Mouse (Mus musculus) intestine, postnatal 0 days (tissue): ENCODE data around the gene Ncapg. TPM values are rescaled to one million over a fixed set of nuclear protein-coding genes. Genes with fewer than 3 reads are reported as not detected.

Experiments
- ATAC-seq: fragments of 200-750 bp; cut with Nextera tagmentation; 2 replicates; pipeline ENCODE4 v1.8.0; 2017; ENCODE audit warnings: mild to moderate bottlenecking, moderate TSS enrichment, moderate library complexity
- H3K27ac ChIP-seq: fragments of 300-500 bp; sonication (generic); 2 replicates; pipeline ENCODE4 v1.5.1; 2014; ENCODE audit warnings: mild to moderate bottlenecking, low read depth, low read length, moderate library complexity
- H3K27me3 ChIP-seq: fragments of 300-500 bp; sonication (generic); replicated peaks from 2 replicates; pipeline ENCODE4 v1.6.1; 2014; ENCODE audit warnings: low read length, mixed read lengths; ENCODE audit not compliant: control insufficient read depth, insufficient read depth
- H3K36me3 ChIP-seq: fragments of 300-500 bp; sonication (generic); 2 replicates; pipeline ENCODE4 v1.6.1; 2014; ENCODE audit warnings: mild to moderate bottlenecking, moderate library complexity; ENCODE audit not compliant: control insufficient read depth, insufficient read depth
- H3K4me1 ChIP-seq: fragments of 300-500 bp; sonication (generic); replicated peaks from 2 replicates; pipeline ENCODE4 v1.6.1; 2014; ENCODE audit warnings: antibody characterized with exemption, low read length, mixed read lengths; ENCODE audit not compliant: control insufficient read depth, insufficient read depth
- H3K4me2 ChIP-seq: fragments of 300-500 bp; sonication (generic); replicated peaks from 2 replicates; pipeline ENCODE4 v1.6.1; 2014; ENCODE audit warnings: low read depth, mild to moderate bottlenecking, moderate library complexity
- H3K4me3 ChIP-seq: fragments of 300-500 bp; sonication (generic); 2 replicates; pipeline ENCODE4 v1.5.1; 2014; ENCODE audit warnings: low read depth, low read length
- H3K9ac ChIP-seq: fragments of 300-500 bp; sonication (generic); 2 replicates; pipeline ENCODE4 v1.6.1; 2014; ENCODE audit warnings: mild to moderate bottlenecking, low read depth, low read length
- H3K9me3 ChIP-seq: fragments of 300-500 bp; sonication (generic); 2 replicates; pipeline ENCODE4 v1.6.1; 2016; ENCODE audit warnings: mixed run types; ENCODE audit not compliant: control insufficient read depth
- CTCF ChIP-seq: sonication (generic); IDR thresholded peaks from 2 replicates; pipeline ENCODE4 v1.5.1; 2016; ENCODE audit warnings: low read depth, mild to moderate bottlenecking, control low read depth, antibody characterized with exemption, moderate library complexity
- WGBS: fragments of 180-500 bp; shearing (Covaris S2); extraction: QIAGEN DNeasy Blood & Tissue Kit; methylation state at CpG from one replicate; pipeline ENCODE4 v1.1.7; 2014; 5-methylcytosine and 5-hydroxymethylcytosine counted together
- polyA plus RNA-seq: library from polyadenylated mRNA; unstranded; fragments of >200 nt; fragmentation: Nextera tagmentation; extraction: Ambion mirVana; gene quantifications from 2 replicates; pipeline ENCODE4 v1.2.1, GENCODE M21; 2015

The Ncapg gene
- 9.3 and 10.4 TPM in 2 replicates for polyA plus RNA-seq

- H3K9me3 ChIP-seq, result no peaks in the 10 kb centered on the region
- no peak; the same call in 1 of the 2 replicates for TF ChIP-seq CTCF
- peak; percentile 100 for ATAC-seq
- under 1% methylated on average over 64 of the region's 66 CpGs for WGBS
- peak within 1 kb of the TSS; percentile 69 for H3K9ac ChIP-seq
- no peaks in the 10 kb centered on the region for H3K4me1 ChIP-seq
- H3K36me3 ChIP-seq, result no peaks in the 10 kb centered on the region
- peak within 1 kb of the TSS; percentile 75 for H3K27ac ChIP-seq
- H3K4me3 ChIP-seq, result peak within 1 kb of the TSS; percentile 89
- H3K27me3 ChIP-seq, result no peaks in the 10 kb centered on the region
- peak within 1 kb of the TSS; percentile 95 for H3K4me2 ChIP-seq
Measured at GRCm38 (mm10) chr5:45669598-45670279, at the start of gene Ncapg. Gene Ncapg, plus strand, starts transcription at chr5:45669919.

- H3K9ac ChIP-seq, result no peak overlapping the region
- H3K9me3 ChIP-seq, result 0 out of 2 replicates have a peak, but pooled peaks cover 2% of the 10 kb centered on the region
- no peak overlapping the region for H3K27ac ChIP-seq
- ATAC-seq, result no peak
- TF ChIP-seq CTCF, result no peak
- 46% methylated on average over 3 of the region's 3 CpGs for WGBS
- no peak overlapping the region for H3K4me2 ChIP-seq
- H3K27me3 ChIP-seq, result no peaks in the 10 kb centered on the region
- no peaks in the 10 kb centered on the region for H3K36me3 ChIP-seq
- H3K4me3 ChIP-seq, result no peak overlapping the region
- H3K4me1 ChIP-seq, result no peaks in the 10 kb centered on the region
Measured at GRCm38 (mm10) chr5:45621511-45621910, 48.2 kb upstream of the Ncapg start.

GRCm38 (mm10) chr5:45627771-45628170, 41.9 kb upstream of the Ncapg start:
- H3K4me1 ChIP-seq, result no peaks in the 10 kb centered on the region
- H3K9ac ChIP-seq, result no peak overlapping the region
- H3K4me2 ChIP-seq, result no peak overlapping the region
- H3K27me3 ChIP-seq, result no peaks in the 10 kb centered on the region
- H3K36me3 ChIP-seq, result no peaks in the 10 kb centered on the region
- WGBS, result 67% methylated on average over 1 of the region's 1 CpGs
- TF ChIP-seq CTCF, result no peak
- H3K4me3 ChIP-seq, result no peak overlapping the region
- H3K27ac ChIP-seq, result no peak overlapping the region
- H3K9me3 ChIP-seq, result 0 out of 2 replicates have a peak, but pooled peaks cover 2% of the 10 kb centered on the region
- ATAC-seq, result no peak

GRCm38 (mm10) chr5:45629470-45629869, 40.2 kb upstream of the Ncapg start:
- no peak for TF ChIP-seq CTCF
- H3K36me3 ChIP-seq, result no peaks in the 10 kb centered on the region
- no peak for ATAC-seq

GRCm38 (mm10) chr5:45638378-45638777, 31.3 kb upstream of the Ncapg start:
- no peak overlapping the region for H3K4me3 ChIP-seq
- peaks cover 3% of the 10 kb centered on the region; the same call in 1 of the 2 replicates for H3K27me3 ChIP-seq
- H3K4me2 ChIP-seq, result no peak overlapping the region
- H3K4me1 ChIP-seq, result peaks cover 9% of the 10 kb centered on the region
- H3K36me3 ChIP-seq, result no peaks in the 10 kb centered on the region
- 29% methylated on average over 3 of the region's 3 CpGs for WGBS
- no peak for TF ChIP-seq CTCF
- H3K27ac ChIP-seq, result no peak overlapping the region
- no peak for ATAC-seq
- H3K9ac ChIP-seq, result no peak overlapping the region
- no peaks in the 10 kb centered on the region for H3K9me3 ChIP-seq

More at GRCm38 (mm10) chr5:45629470-45629869, 40.2 kb upstream of the Ncapg start:
- H3K9me3 ChIP-seq, result 0 out of 2 replicates have a peak, but pooled peaks cover 2% of the 10 kb centered on the region
- no peaks in the 10 kb centered on the region for H3K27me3 ChIP-seq
- no peaks in the 10 kb centered on the region for H3K4me1 ChIP-seq
- no peak overlapping the region for H3K27ac ChIP-seq
- no peak overlapping the region for H3K4me3 ChIP-seq
- no peak overlapping the region for H3K4me2 ChIP-seq
- no peak overlapping the region for H3K9ac ChIP-seq

GRCm38 (mm10) chr5:45638806-45639714, 30.7 kb upstream of the Ncapg start, which contains the start of gene Fam184b:
Gene Fam184b, minus strand, starts transcription at chr5:45639614.
- H3K4me1 ChIP-seq, result peaks cover 9% of the 10 kb centered on the region
- under 1% methylated on average over 48 of the region's 48 CpGs for WGBS
- no peak within 1 kb of the TSS for H3K27ac ChIP-seq
- 0 out of 2 replicates have a peak within 1 kb of the TSS, but pooled peaks have one; percentile 34 for H3K9ac ChIP-seq
- H3K4me2 ChIP-seq, result peak within 1 kb of the TSS; percentile 90
- H3K4me3 ChIP-seq, result peak within 1 kb of the TSS; percentile 46
- ATAC-seq, result peak; percentile 84
- no peaks in the 10 kb centered on the region for H3K9me3 ChIP-seq
- H3K36me3 ChIP-seq, result no peaks in the 10 kb centered on the region
- peak; percentile 30; the same call in 1 of the 2 replicates for TF ChIP-seq CTCF
- H3K27me3 ChIP-seq, result peaks cover 3% of the 10 kb centered on the region; the same call in 1 of the 2 replicates
